Mouse (Mus musculus): ENCODE data around the gene Mob4.
"Not testable (repeated sequence)": the region's sequence is repeated elsewhere in the genome, so short reads cannot be mapped to it uniquely, and the experiment has no call there.

The Mob4 gene

DNA sequence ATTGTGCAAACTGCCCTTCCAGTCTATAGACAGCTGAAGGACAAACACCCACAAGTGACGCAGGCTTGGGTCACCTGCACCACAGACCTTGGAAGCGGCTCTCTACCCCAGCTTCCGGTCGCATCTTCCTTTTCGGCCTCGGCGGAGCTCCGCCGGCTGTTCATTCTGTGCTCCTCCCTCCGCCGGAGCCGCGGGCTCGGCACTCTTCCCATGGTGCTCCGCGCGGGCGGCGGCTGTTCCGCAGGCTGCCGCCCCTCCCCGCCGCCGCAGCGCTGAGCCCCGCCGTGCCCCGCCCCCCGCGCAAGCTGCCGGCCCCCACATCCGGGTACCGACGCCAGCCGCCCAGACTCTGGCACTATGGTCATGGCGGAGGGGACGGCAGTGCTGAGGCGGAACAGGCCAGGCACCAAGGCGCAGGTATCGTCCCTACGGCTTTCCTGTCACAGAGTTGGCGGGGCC is at the start of gene Mob4:
TSS of gene Mob4 (plus strand) at position 289 of the 459 bp plus-strand sequence.
- DNase-seq (ENCODE audit: low spot score in 2 of 2), result peak; percentile 92 to 98

DNA sequence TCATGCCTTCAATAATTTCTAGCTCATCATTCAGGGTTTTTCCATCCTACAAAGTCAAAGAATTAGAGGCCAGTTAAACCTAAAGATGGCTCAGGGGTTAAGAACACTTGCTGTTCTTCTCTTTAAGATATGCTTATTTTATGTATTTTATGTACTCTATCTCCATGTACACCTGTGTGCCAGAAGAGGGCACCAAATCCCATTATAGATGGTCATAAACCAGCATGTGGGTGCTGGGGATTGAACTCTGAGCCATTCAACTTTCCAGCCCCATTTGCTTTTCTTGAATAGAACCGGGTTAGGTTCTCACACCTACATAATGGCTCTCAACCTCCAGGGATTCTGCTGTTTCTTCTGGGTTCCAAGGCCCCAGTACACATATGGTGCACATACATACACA is 48.9 kb upstream of the Mob4 start:
- no peak for DNase-seq (ENCODE audit: low spot score in 2 of 2)

DNA sequence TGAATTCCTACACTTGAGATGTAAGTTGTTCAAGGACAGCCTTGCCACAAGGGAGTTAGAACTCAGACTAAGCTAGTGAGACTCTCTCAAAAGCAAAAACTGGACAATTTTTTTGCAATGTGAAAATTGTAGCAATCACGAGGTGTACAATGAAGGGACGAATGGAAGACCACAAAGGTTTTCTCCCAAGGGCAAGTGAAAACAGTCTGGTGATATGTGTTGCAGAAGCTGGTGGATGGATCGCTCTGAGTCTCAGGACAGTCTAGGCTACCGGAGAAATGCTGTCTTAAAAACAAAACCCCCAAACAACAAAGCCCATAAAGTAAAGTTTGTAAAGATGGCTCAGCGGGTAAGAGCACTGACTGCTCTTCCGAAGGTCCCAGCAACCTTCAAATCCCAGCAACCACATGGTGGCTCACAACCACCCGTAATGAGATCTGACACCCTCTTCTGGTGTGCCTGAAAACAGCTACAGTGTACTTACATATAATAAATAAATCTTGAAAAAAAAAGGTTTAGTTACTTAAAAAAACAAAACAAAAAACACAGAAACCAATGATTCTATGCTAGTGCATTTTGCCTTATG is 45.2 kb upstream of the Mob4 start:
- no peak for DNase-seq (ENCODE audit: low spot score in 2 of 2)

DNA sequence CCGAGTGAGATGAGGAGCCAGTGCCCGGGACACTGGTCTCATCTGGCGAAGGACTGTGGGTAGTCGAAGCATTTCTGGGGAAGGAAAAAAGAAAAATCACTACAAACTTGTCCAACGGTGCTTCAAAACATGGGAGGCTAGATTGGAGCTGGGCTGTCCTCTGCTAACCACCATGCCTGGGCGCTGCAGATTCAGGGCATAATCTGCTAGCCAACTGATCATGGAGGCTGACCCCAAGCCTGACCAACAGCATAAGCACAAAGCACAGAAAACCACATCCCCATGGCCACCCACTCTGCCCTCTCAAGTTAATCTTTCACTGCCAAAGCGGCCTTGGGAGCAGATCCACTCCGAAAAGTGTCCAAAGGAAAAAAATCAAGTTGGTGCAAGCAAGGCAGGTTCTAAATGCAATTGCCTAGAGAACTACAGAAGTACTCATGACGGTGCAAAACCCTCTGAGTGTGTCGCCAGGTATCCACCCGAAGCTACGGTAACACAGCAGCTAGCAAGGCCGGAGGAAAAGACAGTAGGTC is 44.1 kb upstream of the Mob4 start:
- DNase-seq (ENCODE audit: low spot score in 2 of 2), result peak in 1 of 2 experiments; percentile 16

DNA sequence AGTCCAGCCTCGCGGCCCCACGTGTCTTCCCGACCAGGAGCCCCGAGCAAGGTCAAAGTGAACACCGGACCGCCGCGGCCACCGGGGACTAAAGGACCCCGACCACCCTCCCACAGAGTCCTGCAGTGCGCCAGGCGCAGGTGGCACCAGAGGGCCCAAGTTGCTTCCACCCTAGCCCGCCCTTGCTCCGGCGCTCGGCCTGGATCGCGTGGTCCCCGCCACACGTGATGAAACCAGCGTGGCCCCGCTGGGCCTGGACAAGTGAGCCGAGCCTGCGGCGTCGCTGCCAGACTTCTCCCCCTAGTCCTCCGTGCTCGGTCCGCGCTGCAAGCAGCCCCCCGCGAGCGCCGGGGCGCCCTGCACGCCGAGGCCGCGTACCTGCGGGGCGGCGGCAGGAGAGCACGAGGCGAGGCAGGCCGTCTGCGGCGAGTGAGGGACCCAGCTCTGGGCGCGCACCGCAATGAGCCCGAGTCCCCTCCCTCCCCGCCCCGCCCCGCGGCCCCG is 43.6 kb upstream of the Mob4 start:
- peak in 1 of 2 experiments; percentile 55 for DNase-seq (ENCODE audit: low spot score in 2 of 2)

DNA sequence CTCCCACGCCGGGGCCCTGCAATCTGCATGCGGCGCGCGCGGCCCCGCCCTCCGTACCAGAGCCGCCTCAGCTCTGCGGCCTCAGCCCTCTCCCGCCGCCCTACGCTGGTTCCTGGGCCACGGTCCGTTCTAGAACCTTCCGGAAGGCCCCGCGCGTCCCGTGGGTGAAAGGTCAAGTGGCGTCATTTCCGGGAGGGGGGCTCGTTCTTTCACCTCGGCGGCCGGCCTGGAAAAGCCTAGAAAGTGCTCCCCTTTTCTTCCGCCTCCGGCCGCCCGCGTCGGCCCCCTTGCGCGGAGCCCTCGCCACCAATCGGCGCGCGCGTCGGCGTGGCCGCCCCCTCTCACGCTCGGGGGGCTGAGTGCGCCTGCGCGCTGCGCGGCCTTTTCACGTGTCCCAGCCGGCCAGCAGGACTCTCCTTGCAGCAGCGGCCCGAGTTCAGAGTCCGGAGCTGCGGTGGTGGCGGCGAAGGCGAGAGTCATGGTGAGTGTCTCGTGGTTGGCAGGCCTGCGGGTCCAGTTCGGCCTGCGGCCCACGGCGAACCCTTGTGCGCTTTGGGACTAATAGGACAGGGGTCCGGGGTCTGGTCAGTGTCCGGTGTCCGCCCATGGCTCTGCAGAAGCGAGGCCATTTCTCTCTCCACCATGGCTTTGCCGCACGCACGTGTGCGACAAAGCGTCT is 43.0 kb upstream of the Mob4 start, which contains the start of the genes Hspe1 and Hspd1:
TSS of gene Hspe1 (plus strand) at position 201 of the 679 bp plus-strand sequence.
TSS of gene Hspd1 (minus strand) at position 312 of the 679 bp plus-strand sequence.
- DNase-seq (ENCODE audit: low spot score in 2 of 2), result peak; percentile 94 to 96

DNA sequence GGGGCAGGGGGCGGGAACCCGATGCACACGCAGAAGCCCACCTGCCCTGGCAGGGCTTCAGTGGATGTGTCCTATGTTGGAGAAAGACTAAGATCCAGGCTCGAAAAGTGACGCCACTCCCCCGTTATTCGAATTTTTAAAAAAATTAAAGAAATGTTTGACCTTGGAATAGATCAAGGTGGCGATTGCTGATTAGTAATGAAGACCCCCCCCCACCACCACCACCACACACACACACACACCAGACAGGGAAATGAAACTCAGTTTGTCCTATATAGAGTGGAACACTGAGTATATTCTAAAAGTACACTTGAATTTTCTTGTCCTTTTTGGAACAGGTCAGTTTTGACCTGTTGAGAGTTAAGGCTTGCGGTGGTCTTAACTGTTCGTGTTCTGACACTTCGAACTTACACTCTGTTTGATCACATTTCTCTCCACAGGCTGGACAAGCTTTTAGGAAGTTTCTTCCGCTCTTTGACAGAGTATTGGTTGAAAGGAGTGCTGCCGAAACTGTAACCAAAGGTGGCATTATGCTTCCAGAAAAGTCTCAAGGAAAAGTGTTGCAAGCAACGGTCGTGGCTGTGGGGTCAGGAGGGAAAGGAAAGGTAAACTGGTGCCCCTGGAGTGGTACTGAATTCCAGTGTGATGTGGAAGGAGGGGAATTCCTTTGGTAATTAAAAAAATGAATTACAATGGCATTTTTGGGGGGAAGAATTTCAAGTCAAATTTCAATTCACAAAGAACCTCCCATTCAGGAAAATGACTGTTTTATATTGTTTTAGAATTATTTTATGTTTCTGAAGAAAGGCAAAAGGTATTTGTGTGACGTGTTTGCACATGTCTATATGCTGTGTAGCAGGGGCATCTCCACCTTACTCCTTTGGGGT is 42.2 kb upstream of the Mob4 start:
- DNase-seq (ENCODE audit: low spot score in 2 of 2), result no peak

DNA sequence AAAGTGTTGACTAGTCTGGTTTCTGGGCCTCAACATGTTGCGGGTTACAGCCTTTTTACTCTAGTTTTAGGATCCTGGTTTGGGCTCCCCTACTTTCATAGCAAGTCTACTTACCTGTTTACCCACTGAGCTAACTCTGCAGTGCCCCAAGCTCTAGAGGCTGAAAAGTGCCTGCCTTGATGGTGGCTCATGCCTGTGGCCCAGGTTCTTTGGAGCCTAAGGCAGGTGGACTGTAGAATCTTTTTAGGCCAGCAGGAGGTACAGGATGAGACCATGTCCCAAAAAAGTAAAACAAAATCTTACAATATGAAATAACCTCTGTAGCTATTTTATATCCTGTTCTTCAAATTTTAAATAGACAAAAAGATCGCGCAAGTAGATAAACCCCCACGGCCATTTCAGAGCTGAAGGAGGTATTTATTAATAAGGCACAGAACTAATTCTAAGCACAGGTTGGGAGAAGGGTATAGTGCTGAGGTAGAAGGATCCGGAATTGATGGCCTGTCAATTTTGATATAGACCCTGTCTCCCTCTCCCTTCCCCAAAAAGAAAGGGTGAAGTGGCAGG is 41.5 kb upstream of the Mob4 start:
- no peak for DNase-seq (ENCODE audit: low spot score in 2 of 2)

DNA sequence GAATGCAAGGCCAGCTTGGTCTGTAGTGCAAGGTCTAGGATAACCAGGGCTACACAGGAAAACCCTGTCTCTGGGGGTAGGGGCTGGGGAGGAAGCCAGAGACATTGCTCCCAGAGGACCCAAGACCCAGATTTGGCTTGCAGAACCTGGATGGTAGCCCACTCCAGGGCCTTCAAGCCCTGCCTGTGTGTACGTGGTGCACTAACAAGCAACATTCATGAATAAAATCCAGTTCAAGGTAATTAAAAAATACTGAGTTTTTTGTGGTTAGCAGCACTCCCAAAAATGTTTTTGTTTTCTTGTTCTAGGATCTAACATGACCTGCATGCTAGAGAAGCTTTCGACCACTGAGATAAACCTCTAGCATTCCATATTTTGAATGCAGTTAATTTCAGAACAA is 39.0 kb upstream of the Mob4 start:
- no peak for DNase-seq (ENCODE audit: low spot score in 2 of 2)

DNA sequence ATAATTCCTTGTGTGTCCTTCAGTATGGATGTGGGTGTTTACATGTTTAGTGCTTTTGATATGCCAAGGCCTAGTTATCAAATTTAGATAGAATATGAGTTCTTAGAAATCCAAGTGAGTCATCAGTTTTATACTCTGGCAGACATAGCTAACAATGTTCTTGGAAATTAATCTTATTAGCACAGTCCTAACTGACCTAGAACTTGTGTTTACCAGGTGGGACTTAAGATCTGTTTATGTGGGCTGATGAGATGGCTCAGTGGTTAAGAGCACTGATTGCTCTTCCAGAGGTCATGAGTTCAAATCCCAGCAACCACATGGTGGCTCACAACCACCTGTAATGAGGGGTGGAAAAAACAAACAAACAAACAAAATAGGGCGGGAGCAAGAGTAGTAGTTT is 38.6 kb upstream of the Mob4 start:
- DNase-seq (ENCODE audit: low spot score in 2 of 2), result no peak

DNA sequence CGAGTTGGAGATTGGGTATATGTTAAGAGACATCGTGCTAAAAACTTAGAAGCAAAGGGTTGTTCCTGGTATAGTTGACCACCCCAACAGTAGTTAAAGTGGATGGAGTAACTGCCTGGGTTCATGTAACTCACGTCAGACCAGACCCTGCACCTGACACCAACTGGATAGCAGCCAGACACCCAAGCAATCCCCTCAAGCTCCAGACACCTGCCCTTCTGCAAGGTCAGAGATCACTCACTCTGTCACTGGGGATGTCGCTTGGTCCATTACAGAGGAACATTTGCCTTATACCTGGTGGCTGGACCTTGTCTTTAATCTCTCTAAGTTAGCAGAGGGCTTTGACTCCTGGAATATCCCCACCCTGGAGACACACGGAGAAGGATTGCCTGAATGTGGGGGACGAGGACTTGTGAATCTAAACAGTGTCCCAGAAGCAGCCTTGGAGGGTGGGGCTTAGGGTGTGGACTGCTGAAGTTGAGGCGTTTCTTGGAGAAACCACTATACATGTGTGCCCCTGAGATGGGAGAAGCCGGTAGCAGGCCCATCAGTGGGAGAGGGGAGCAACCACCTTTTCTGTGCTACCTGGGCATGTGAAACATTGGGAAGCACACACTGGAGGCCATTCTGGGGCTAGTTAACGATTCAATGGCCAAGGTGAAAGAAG is 24.0 kb upstream of the Mob4 start:
- DNase-seq (ENCODE audit: low spot score in 2 of 2), result no peak

DNA sequence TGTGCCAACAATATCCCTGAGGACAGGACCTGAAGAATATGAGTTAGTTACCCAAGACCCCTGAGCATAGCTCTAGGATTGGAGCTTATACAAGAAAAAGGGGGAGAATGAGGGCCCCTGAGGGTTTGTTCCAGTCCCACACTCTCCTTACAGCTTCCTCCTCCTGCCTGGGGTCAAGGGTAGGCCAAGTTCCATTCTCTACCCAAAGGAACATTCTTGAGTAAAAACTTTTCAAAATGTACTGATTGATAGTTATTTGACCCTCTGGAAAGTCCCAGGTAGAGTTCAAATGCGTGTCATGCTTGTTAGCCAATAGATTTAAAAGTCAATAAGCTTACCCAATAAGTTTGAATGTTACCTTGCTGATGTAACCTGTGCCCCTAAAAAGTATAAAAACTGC is 23.4 kb upstream of the Mob4 start:
- DNase-seq (ENCODE audit: low spot score in 2 of 2), result no peak

DNA sequence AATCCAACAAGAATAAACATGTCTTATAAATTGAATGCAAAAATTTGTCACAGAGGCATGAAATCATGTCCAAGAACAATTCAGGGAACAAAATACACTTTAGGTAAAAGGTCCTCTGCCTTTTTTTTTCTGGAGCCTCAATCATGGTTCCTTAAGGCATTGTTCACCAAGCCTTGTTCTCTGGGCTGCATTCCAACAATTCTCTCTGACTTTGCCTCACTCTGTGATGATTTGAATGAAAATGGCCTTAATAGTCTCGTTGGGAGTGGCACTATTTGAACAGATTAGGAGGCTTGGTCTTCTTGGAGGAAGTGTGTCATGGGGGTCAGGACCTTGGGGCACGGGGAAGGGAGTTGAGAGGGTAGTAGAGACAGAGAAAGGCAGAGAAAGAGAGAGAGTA is 22.6 kb upstream of the Mob4 start:
- DNase-seq (ENCODE audit: low spot score in 2 of 2), result no peak

DNA sequence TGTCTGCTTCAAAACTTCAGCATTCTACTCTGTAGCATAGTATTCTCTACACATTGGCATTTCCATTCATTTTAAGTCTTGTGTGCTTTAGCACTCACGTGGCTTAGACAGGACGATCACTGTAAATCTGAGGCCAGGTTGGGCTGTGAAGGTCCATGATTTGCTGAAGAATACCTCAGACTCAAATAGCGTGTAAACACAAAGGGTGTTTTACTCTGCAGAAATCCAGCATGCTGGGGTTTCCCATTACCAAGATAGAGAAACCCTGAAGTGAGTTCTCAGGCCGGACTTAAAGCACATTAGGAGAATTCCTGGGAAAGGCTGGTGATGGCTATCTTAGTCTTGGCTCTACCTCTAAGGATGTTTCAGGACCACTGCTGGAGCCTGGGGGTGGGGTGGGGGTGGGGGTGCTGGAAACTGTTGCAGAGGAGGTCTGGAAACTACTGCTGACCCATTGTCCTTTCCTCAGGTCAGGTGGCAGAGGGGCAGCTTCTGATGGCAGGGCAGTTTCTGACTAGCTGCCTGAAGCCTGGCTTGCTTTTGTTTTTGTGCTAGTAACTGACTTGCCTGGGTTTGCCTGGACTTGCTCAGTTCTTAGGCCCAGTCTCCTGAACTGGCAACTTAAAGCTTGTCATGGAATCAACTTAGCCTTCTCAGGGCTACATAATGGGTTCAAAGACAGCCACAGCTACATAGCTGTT is 21.8 kb upstream of the Mob4 start:
- DNase-seq (ENCODE audit: low spot score in 2 of 2), result no peak

DNA sequence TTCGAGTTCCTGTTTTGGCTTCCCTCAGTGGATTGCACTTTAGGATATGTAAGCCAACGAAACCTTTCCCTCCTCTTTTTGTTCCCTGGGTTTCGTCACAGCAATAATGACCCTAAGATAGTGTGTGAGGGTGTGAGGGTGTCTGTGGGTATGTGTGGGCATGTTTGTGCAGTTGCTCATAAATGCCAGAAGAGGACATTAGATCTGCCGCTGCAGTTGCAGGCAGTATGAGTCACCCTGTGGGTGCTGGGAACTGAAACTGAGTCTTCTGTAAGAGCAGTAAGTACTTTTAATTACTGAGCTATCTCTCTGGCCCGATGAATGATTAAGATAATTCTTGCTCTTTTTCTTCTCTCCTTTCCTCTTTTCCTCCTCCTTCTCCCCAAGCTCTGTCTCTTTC is 8.0 kb upstream of the Mob4 start:
- no peak for DNase-seq (ENCODE audit: low spot score in 2 of 2)

DNA sequence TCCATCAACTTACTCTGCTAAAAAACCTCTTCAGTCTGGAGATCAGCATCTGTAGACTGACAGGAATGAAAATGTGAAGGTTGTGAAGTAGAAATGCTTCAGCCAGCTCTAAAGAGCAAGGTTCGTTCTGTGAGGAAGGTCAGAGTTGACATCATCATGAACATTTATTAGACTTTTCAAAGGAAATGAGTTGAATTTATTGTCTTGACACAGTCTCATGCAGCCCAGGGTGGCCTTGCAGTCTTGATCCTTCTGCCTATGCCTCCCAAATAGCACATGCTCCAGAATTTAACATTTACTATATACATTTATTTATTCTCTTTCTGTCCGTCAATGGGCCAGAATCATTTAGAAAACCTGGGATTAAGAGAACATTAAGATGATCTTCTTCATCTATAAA is 7.5 kb upstream of the Mob4 start:
- DNase-seq (ENCODE audit: low spot score in 2 of 2), result no peak

DNA sequence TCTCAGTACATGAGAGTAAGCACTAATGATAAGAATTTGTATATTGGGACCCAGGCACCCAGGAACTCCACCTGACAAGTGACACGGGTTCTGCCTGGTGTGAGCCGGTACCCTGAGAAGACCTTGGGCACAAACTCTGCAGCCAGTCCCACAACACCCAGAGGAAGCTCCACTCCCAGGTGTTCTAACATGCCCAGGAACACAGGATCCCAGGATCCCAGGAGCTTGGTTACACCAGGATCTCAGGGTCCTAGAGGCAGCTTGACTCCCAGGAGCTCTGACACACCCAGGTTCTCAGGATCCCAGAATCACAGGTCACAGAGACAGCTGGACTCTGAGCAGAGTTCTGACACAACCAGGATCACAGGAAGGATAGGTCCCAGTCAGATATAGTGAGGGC is 6.9 kb upstream of the Mob4 start:
- DNase-seq (ENCODE audit: low spot score in 2 of 2), result not testable (repeated sequence)

DNA sequence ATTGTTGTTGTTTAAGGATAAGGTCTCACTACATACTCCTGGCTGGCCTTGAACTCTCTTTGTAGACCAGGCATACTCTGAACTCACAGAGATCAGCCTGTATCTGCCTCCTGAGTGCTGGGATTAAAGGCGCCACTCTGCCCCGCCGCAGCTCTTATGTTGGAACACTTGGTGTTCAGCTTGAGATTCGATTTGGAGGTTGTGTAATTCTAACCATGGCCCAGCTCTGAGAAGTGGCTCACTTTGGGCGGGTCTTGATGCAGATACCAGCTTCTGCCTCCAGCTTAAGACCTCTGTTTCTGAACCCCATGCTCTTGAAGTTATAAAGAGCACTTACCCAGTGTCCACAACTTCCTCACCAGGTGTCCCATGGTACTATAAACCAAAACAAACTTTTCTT is 1.3 kb upstream of the Mob4 start:
- no peak for DNase-seq (ENCODE audit: low spot score in 2 of 2)

DNA sequence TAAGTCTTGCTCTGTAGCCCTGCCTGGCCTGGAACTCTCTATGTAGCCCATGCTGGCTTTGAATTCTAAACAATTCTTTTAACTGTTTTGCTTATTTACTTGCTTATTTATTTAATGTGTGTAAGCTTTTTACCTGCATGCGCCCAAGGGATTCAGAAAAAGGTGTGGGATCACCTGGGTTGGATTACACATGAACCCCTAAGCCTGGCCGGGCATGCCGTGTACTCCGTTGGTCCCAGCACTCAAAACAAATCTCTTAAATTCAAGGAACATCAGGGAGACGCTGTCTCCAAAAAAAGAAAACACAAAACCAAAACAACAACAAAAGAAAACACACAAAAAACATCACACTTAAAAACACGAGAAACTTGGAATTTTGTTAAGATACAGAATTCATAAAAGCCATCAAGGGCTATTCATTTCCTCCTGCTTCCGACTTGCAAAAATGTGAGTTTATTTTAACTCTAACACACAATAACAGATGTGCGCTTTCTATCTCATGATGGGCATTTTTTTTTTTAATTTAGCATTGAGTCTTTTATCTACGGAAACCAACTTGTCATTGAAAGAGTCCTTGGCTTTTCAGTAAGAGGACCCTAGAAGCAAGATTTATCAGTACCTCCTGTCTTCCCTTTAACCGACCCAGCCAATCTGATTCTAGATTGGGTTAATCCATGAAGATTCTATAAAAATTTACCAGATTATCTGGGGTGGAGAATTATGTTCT is 678 bp upstream of the Mob4 start:
- DNase-seq (ENCODE audit: low spot score in 2 of 2), result no peak
